Comparison of ENCODE assay signal across 20 mouse cellular contexts in the genomic region with DNA sequence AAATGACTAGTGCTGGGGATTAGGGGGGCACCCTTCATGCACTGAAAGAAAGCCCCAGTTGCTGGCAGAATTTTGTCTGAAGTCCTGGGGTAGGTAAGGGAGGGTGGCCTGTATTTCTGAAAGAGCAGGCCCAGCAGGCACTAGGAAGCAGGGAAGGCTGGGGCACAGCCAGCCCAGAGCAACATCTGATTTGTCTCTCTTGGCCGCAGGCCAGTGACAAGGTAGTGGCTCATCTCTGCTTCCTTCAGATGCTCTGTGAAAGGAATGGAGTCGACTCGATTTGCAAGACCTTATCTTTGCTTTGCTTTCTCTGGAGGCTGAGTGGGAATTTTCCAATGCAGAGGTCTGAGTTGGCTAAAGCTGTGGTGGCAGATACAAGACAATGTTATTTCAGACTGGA.
DNase-seq lines count a peak whose midpoint lies in the region; ATAC-seq lines count a peak whose summit lies in the region.
"Had no signal": no experiment of that assay in that cellular context is flagged by ENCODE, and none has a peak within 500 bp of the region (broad histone marks: within the 10 kb centered on the region; RNA-seq: fewer than 3 reads in every experiment).

No protein-coding gene starts in this region.

- no peak overlapping the region for H3K4me2 ChIP-seq in heart, embryonic 15.5 days
- H3K4me2 ChIP-seq: hindbrain, embryonic 15.5 days; kidney, embryonic 15.5 days; limb, embryonic 15.5 days; liver, embryonic 15.5 days; midbrain, embryonic 12.5 days had no signal

- no peak for ATAC-seq in cerebellum, adult (ENCODE audit: insufficient number of reproducible peaks, low FRiP score, low TSS enrichment)
- ATAC-seq in heart, embryonic 15.5 days (replicated peaks; ENCODE audit: insufficient number of reproducible peaks, insufficient read depth, low FRiP score, low read depth) = 0 out of 2 replicates have a peak, but pooled peaks have one; percentile 7
- ATAC-seq: CD4-positive, CD25-positive, alpha-beta regulatory T cell, adult 4 months; intestine, postnatal 0 days; Patski had no signal

- WGBS in heart, embryonic 15.5 days = 26% methylated on average over 3 of the region's 3 CpGs

- H3K4me1 ChIP-seq in heart, embryonic 15.5 days (replicated peaks) = peaks cover 10% of the 10 kb centered on the region
- H3K4me1 ChIP-seq: liver, embryonic 15.5 days; midbrain, embryonic 12.5 days had no signal

- H3K36me3 ChIP-seq in heart, embryonic 15.5 days = no peaks in the 10 kb centered on the region
- H3K36me3 ChIP-seq: embryonic facial prominence, embryonic 10.5 days; hindbrain, embryonic 15.5 days; kidney, embryonic 15.5 days; limb, embryonic 15.5 days; liver, embryonic 15.5 days; midbrain, embryonic 12.5 days had no signal

- H3K9ac ChIP-seq in heart, embryonic 15.5 days = no peak overlapping the region
- H3K9ac ChIP-seq: hindbrain, embryonic 15.5 days; kidney, embryonic 15.5 days; limb, embryonic 15.5 days; liver, embryonic 15.5 days; midbrain, embryonic 12.5 days had no signal

- no peaks in the 10 kb centered on the region for H3K27me3 ChIP-seq in heart, embryonic 15.5 days
- H3K27me3 ChIP-seq: hindbrain, embryonic 15.5 days; kidney, embryonic 15.5 days; limb, embryonic 15.5 days; liver, embryonic 15.5 days; midbrain, embryonic 12.5 days had no signal

- peak; percentile 4 to 6 for DNase-seq in cerebellum, adult 18-20 months
- no peak for DNase-seq in heart, adult 8-10 months (ENCODE audit: low spot score)
- DNase-seq in retina, postnatal 1 day = peak; percentile 11
- no peak for DNase-seq in retina, embryonic 14.5 days (ENCODE audit: low spot score)
- peak; percentile 44 for DNase-seq in brain, adult 2 months (ENCODE audit: low read depth, low spot score)
- no peak for DNase-seq in natural killer cell, adult 2 months (ENCODE audit: low spot score in 2 of 2)
- DNase-seq: heart, postnatal 10 days; layer of hippocampus, postnatal 36 days had no signal

- H3K27ac ChIP-seq in heart, embryonic 15.5 days = no peak overlapping the region
- H3K27ac ChIP-seq: embryonic facial prominence, embryonic 10.5 days; hindbrain, embryonic 15.5 days; kidney, embryonic 15.5 days; limb, embryonic 15.5 days; liver, embryonic 15.5 days; midbrain, embryonic 12.5 days; stomach, postnatal 0 days had no signal

- H3K4me3 ChIP-seq in heart, embryonic 15.5 days = no peak overlapping the region
- H3K4me3 ChIP-seq: embryonic facial prominence, embryonic 10.5 days; hindbrain, embryonic 15.5 days; kidney, embryonic 15.5 days; limb, embryonic 15.5 days; liver, embryonic 15.5 days; midbrain, embryonic 12.5 days had no signal

- H3K9me3 ChIP-seq in heart, embryonic 15.5 days (replicated peaks) = no peaks in the 10 kb centered on the region
- H3K9me3 ChIP-seq: embryonic facial prominence, embryonic 10.5 days; hindbrain, embryonic 15.5 days; kidney, embryonic 15.5 days; limb, embryonic 15.5 days; liver, embryonic 15.5 days; midbrain, embryonic 12.5 days had no signal

Comparison
In these comparisons a context has a peak if more than half of its experiments do, and no peak if none do; other contexts are left out.
1. DNase-seq: peak in cerebellum, adult 18-20 months (2 of 2), retina, postnatal 1 day (single experiment) and brain, adult 2 months (single experiment); none in heart, adult 8-10 months (single experiment), retina, embryonic 14.5 days (single experiment) and natural killer cell, adult 2 months (0 of 2).